ENCODE assay signal across 10 mouse cellular contexts in the genomic region with DNA sequence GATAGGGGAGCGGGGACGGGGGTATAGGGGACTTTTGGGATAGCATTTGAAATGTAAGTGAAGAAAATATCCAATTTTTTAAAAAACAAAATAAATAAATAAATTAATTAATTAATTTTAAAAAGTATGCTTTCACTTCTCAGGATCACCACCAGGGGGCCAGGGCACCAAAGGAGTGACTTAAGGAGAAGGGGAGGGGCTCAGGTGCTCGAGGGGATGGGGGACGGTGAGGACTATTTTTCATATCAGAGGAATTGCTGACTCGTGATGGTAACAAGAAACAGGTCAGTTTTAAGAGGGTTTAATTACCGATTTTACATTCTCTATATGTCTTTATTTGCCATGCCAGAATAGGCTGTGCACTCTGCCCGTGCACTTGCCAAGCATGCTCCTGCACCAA.
DNase-seq lines count a peak whose midpoint lies in the region; ATAC-seq and TF ChIP-seq lines count a peak whose summit lies in the region.
"Had no signal": no experiment of that assay in that cellular context is flagged by ENCODE, and none has a peak within 500 bp of the region (broad histone marks: within the 10 kb centered on the region; RNA-seq: fewer than 3 reads in every experiment).

No protein-coding gene starts in this region.

- no peak for TF ChIP-seq POLR2A in lung, adult 2 months (IDR thresholded peaks at IDR 0.05; ENCODE audit: borderline replicate concordance, extremely low read depth, low read depth, low read length)

- H3K9me3 ChIP-seq in forebrain, postnatal 0 days (ENCODE audit: low read length): no peaks in the 10 kb centered on the region
- H3K9me3 ChIP-seq in forebrain, embryonic 11.5 days (ENCODE audit: control insufficient read depth, low read length): no peaks in the 10 kb centered on the region
- no peaks in the 10 kb centered on the region for H3K9me3 ChIP-seq in intestine, embryonic 15.5 days
- H3K9me3 ChIP-seq in neural tube, embryonic 15.5 days (replicated peaks): no peaks in the 10 kb centered on the region
- H3K9me3 ChIP-seq: lung, embryonic 15.5 days had no signal

- H3K4me1 ChIP-seq in forebrain, postnatal 0 days (ENCODE audit: insufficient read depth): no peaks in the 10 kb centered on the region
- no peaks in the 10 kb centered on the region for H3K4me1 ChIP-seq in forebrain, embryonic 11.5 days (replicated peaks; ENCODE audit: control insufficient read depth, insufficient read depth, low read length)
- H3K4me1 ChIP-seq in lung, adult 2 months (ENCODE audit: control insufficient read depth, insufficient read depth, low read length): no peaks in the 10 kb centered on the region
- no peaks in the 10 kb centered on the region for H3K4me1 ChIP-seq in intestine, embryonic 15.5 days (replicated peaks)
- no peaks in the 10 kb centered on the region for H3K4me1 ChIP-seq in neural tube, embryonic 15.5 days

- no peaks in the 10 kb centered on the region for H3K36me3 ChIP-seq in forebrain, postnatal 0 days (ENCODE audit: insufficient read depth)
- no peaks in the 10 kb centered on the region for H3K36me3 ChIP-seq in forebrain, embryonic 11.5 days (ENCODE audit: control insufficient read depth, insufficient read depth, low read length)
- H3K36me3 ChIP-seq in intestine, embryonic 15.5 days: no peaks in the 10 kb centered on the region
- H3K36me3 ChIP-seq in neural tube, embryonic 15.5 days: no peaks in the 10 kb centered on the region
- H3K36me3 ChIP-seq: lung, embryonic 15.5 days had no signal

- no peak overlapping the region for H3K4me3 ChIP-seq in forebrain, postnatal 0 days (ENCODE audit: low read depth, low read length)
- no peak overlapping the region for H3K4me3 ChIP-seq in forebrain, embryonic 11.5 days (ENCODE audit: low read depth, low read length)
- no peak overlapping the region for H3K4me3 ChIP-seq in lung, adult 2 months (replicated peaks; ENCODE audit: extremely low read depth, low read depth, low read length)
- H3K4me3 ChIP-seq in intestine, embryonic 15.5 days (replicated peaks): no peak overlapping the region
- no peak overlapping the region for H3K4me3 ChIP-seq in neural tube, embryonic 15.5 days (replicated peaks)
- H3K4me3 ChIP-seq: lung, embryonic 15.5 days had no signal

- H3K9ac ChIP-seq in forebrain, postnatal 0 days: no peak overlapping the region
- H3K9ac ChIP-seq in forebrain, embryonic 11.5 days (ENCODE audit: low read length): no peak overlapping the region
- H3K9ac ChIP-seq in intestine, embryonic 15.5 days: no peak overlapping the region
- no peak overlapping the region for H3K9ac ChIP-seq in neural tube, embryonic 15.5 days (replicated peaks)
- H3K9ac ChIP-seq: lung, embryonic 15.5 days had no signal

- TF ChIP-seq CTCF in forebrain, postnatal 0 days (IDR thresholded peaks at IDR 0.05; ENCODE audit: low read depth): peak; percentile 48
- peak; percentile 33; the same call in 1 of the 2 replicates for TF ChIP-seq CTCF in lung, adult 2 months (IDR thresholded peaks at IDR 0.05; ENCODE audit: insufficient read depth, low read length)

- 55% methylated on average over 7 of the region's 7 CpGs for WGBS in forebrain, postnatal 0 days
- WGBS in forebrain, embryonic 11.5 days: 54% methylated on average over 7 of the region's 7 CpGs
- 42% methylated on average over 7 of the region's 7 CpGs for WGBS in lung, adult 2 months
- 52% methylated on average over 7 of the region's 7 CpGs for WGBS in intestine, embryonic 15.5 days
- whole genome bisulfite sequencing in neural tube, embryonic 15.5 days: 55% methylated on average over 7 of the region's 7 CpGs

- no peaks in the 10 kb centered on the region for H3K27me3 ChIP-seq in forebrain, postnatal 0 days (ENCODE audit: insufficient read depth, low read length)
- no peaks in the 10 kb centered on the region for H3K27me3 ChIP-seq in forebrain, embryonic 11.5 days (ENCODE audit: control insufficient read depth, insufficient read depth, low read length)
- H3K27me3 ChIP-seq in intestine, embryonic 15.5 days (replicated peaks): no peaks in the 10 kb centered on the region
- H3K27me3 ChIP-seq in neural tube, embryonic 15.5 days (replicated peaks): no peaks in the 10 kb centered on the region
- H3K27me3 ChIP-seq: lung, embryonic 15.5 days had no signal

- no peak for ATAC-seq in forebrain, postnatal 0 days
- ATAC-seq in forebrain, embryonic 11.5 days (replicated peaks; ENCODE audit: low FRiP score): no peak
- no peak for ATAC-seq in intestine, embryonic 15.5 days
- ATAC-seq in neural tube, embryonic 15.5 days (ENCODE audit: low FRiP score): no peak

- no peak for DNase-seq in forebrain, postnatal 0 days
- DNase-seq in forebrain, embryonic 11.5 days (ENCODE audit: low spot score): no peak
- peak; percentile 11 for DNase-seq in lung, adult 2 months
- DNase-seq in lung, postnatal 25 days (ENCODE audit: low spot score): no peak
- DNase-seq in R1 (ENCODE audit: low read depth, low spot score): peak; percentile 39
- peak; percentile 36 for DNase-seq in retina, postnatal 1 day
- DNase-seq: gastrocnemius, postnatal 36 days had no signal

- H3K27ac ChIP-seq in forebrain, postnatal 0 days (ENCODE audit: low read depth, low read length): no peak overlapping the region
- H3K27ac ChIP-seq in forebrain, embryonic 11.5 days (ENCODE audit: low read depth, low read length): no peak overlapping the region
- no peak overlapping the region for H3K27ac ChIP-seq in intestine, embryonic 15.5 days
- no peak overlapping the region for H3K27ac ChIP-seq in neural tube, embryonic 15.5 days (replicated peaks)
- H3K27ac ChIP-seq: lung, embryonic 15.5 days had no signal

- H3K4me2 ChIP-seq in forebrain, postnatal 0 days (ENCODE audit: low read depth): no peak overlapping the region
- H3K4me2 ChIP-seq in forebrain, embryonic 11.5 days (ENCODE audit: low read depth, low read length, severe bottlenecking): no peak overlapping the region
- H3K4me2 ChIP-seq in intestine, embryonic 15.5 days (replicated peaks): no peak overlapping the region
- no peak overlapping the region for H3K4me2 ChIP-seq in neural tube, embryonic 15.5 days
- H3K4me2 ChIP-seq: lung, embryonic 15.5 days had no signal

Comparison
In these comparisons a context has a peak if more than half of its experiments do, and no peak if none do; other contexts are left out.
1. DNase-seq: peak in lung, adult 2 months (single experiment), R1 (single experiment) and retina, postnatal 1 day (single experiment); none in forebrain, postnatal 0 days (single experiment), forebrain, embryonic 11.5 days (single experiment) and lung, postnatal 25 days (single experiment).